ENCODE assay signal across 18 mouse cellular contexts in the genomic region with DNA sequence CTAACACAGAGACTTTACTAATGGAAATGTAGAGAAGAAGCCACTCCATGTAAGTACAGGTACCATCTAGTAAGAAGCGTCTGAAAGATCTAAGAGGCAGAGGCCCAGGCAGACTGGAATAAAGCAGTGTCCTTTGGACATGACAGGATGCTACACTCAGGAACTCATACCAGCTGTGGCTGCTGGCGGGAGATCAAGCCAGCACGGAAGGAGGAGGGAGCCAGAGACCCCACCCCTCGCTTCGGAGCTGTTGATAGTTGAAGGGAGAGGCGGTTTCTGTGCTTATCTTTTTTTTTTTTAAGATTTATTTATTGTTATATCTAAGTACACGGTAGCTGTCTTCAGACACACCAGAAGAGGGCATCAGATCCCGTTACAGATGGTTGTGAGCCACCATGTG. TPM values are rescaled to one million over a fixed set of nuclear protein-coding genes. Genes with fewer than 3 reads are reported as not detected.
"Had no signal": no experiment of that assay in that cellular context is flagged by ENCODE, and none has a peak within 500 bp of the region (broad histone marks: within the 10 kb centered on the region; RNA-seq: fewer than 3 reads in every experiment).

No protein-coding gene starts in this region.

- H3K4me2 ChIP-seq: midbrain, embryonic 12.5 days; neural tube, embryonic 13.5 days; neural tube, embryonic 15.5 days had no signal

- ATAC-seq: midbrain, embryonic 16.5 days had no signal

- H3K36me3 ChIP-seq: midbrain, embryonic 10.5 days; midbrain, embryonic 12.5 days; neural tube, embryonic 13.5 days; neural tube, embryonic 15.5 days had no signal

- DNase-seq: lung, adult 2 months; lung, postnatal 14 days; midbrain, embryonic 14.5 days; retina, postnatal 1 day; right cerebral cortex, adult 18-20 months; right cerebral cortex, postnatal 25 days; right cerebral cortex, postnatal 4 days; spleen, adult 18-20 months; thymus, adult 18-20 months; thymus, postnatal 14 days; thymus, postnatal 36 days had no signal

- H3K9me3 ChIP-seq: midbrain, embryonic 10.5 days; midbrain, embryonic 12.5 days; neural tube, embryonic 13.5 days; neural tube, embryonic 15.5 days had no signal

- H3K4me1 ChIP-seq: midbrain, embryonic 10.5 days; midbrain, embryonic 12.5 days; neural tube, embryonic 13.5 days; neural tube, embryonic 15.5 days had no signal

- H3K27me3 ChIP-seq: neural tube, embryonic 13.5 days; neural tube, embryonic 15.5 days had no signal

- H3K27ac ChIP-seq: midbrain, embryonic 10.5 days; midbrain, embryonic 12.5 days; neural tube, embryonic 13.5 days; neural tube, embryonic 15.5 days had no signal

- H3K9ac ChIP-seq: midbrain, embryonic 12.5 days; neural tube, embryonic 13.5 days; neural tube, embryonic 15.5 days had no signal

- H3K4me3 ChIP-seq: midbrain, embryonic 10.5 days; midbrain, embryonic 12.5 days; myocyte; neural tube, embryonic 13.5 days; neural tube, embryonic 15.5 days had no signal

RNA-seq across cellular contexts. Expression of a gene that starts 18.9 kb away (rescaled TPM):
- polyA plus RNA-seq: lung, adult 2 months had no signal

RNA-seq across cellular contexts. Expression of a gene that starts 40.9 kb away (rescaled TPM):
- polyA plus RNA-seq: neural tube, embryonic 11.5 days had no signal
